Mouse (Mus musculus): ENCODE results near the gene Tdp2. TPM values are rescaled to one million over a fixed set of nuclear protein-coding genes. Genes with fewer than 3 reads are reported as not detected.

Tdp2 gene
- total RNA-seq, 2 experiments from 2014 or later: 15.5 to 16.1 TPM

GRCm38 (mm10) chr13:24868233-24868632 is 36.8 kb downstream of the Tdp2 start:
- no peak for DNase-seq (ENCODE audit: low spot score in 2 of 2)

- DNase-seq (ENCODE audit: low spot score in 2 of 2): no peak
Measured at GRCm38 (mm10) chr13:24879359-24880040, 48.0 kb downstream of the Tdp2 start.

GRCm38 (mm10) chr13:24880208-24880607 is 48.7 kb downstream of the Tdp2 start:
- DNase-seq (ENCODE audit: low spot score in 2 of 2): no peak

- no peak for DNase-seq (ENCODE audit: low spot score in 2 of 2)
Measured at GRCm38 (mm10) chr13:24880704-24881103, 49.2 kb downstream of the Tdp2 start.

- DNase-seq (ENCODE audit: low spot score in 2 of 2): no peak
Measured at GRCm38 (mm10) chr13:24882411-24882810, 50.9 kb downstream of the Tdp2 start.

GRCm38 (mm10) chr13:24889554-24889953 is 58.1 kb downstream of the Tdp2 start:
- no peak for DNase-seq (ENCODE audit: low spot score in 2 of 2)

Other genes starting within 250 kb of the Tdp2 start
- 10 to 100 TPM; 14.7 to 17.8 TPM for gene Ripor2, start 249.5 kb upstream of the Tdp2 start, total RNA-seq (2021)
- gene Armh2, start 90.4 kb upstream of the Tdp2 start, total RNA-seq (2021): not detected
- gene Gmnn, start 69.8 kb upstream of the Tdp2 start, total RNA-seq (2021): 10 to 100 TPM; 10.2 to 11.7 TPM
- gene BC005537, start 30.0 kb upstream of the Tdp2 start, total RNA-seq (2021): 100 to 1,000 TPM; 100 to 114 TPM
- 10 to 100 TPM; 50.9 to 57.6 TPM for gene Acot13, start 139 bp upstream of the Tdp2 start, total RNA-seq (2021)
- not detected for gene D130043K22Rik, start 13.5 kb downstream of the Tdp2 start, total RNA-seq (2021)
- gene Aldh5a1, start 106.0 kb downstream of the Tdp2 start, total RNA-seq (2021): 1 to 10 TPM; 4.3 to 4.5 TPM
- 1 to 10 TPM; 1.1 to 1.3 TPM for gene Gpld1, start 111.5 kb downstream of the Tdp2 start, total RNA-seq (2021)
- 10 to 100 TPM; 22.4 to 24.3 TPM for gene Mrs2, start 188.7 kb downstream of the Tdp2 start, total RNA-seq (2021)
- gene Dcdc2a, start 224.3 kb downstream of the Tdp2 start, total RNA-seq (2021): under 1 TPM; 0.07 to 0.18 TPM

Data from gastrocnemius, postnatal 4 days (tissue).